Mouse (Mus musculus) midbrain, embryonic 11.5 days (tissue): ENCODE data around the gene Ak9. TPM values are rescaled to one million over a fixed set of nuclear protein-coding genes. Genes with fewer than 3 reads are reported as not detected.

Source experiments
- ATAC-seq: fragments of 200-750 bp; cut with Nextera tagmentation; 2 replicates; pipeline ENCODE4 v1.8.0; 2017; ENCODE audit warnings: moderate TSS enrichment, moderate library complexity; ENCODE audit not compliant: low FRiP score
- DNase-seq: peaks from one replicate; pipeline ENCODE4 v3.0.0; 2015; ENCODE audit warnings: low spot score; ENCODE audit errors: missing footprints
- H3K27ac ChIP-seq: fragments of 300-500 bp; sonication (generic); 2 replicates; pipeline ENCODE4 v1.5.1; 2014; ENCODE audit warnings: low read depth, low read length
- H3K27me3 ChIP-seq: fragments of 300-500 bp; sonication (generic); 2 replicates; pipeline ENCODE4 v1.6.1; 2014; ENCODE audit warnings: mild to moderate bottlenecking, low read length, moderate library complexity, mixed read lengths; ENCODE audit not compliant: control insufficient read depth, insufficient read depth
- H3K36me3 ChIP-seq: fragments of 300-500 bp; sonication (generic); 2 replicates; pipeline ENCODE4 v1.6.1; 2014; ENCODE audit warnings: mild to moderate bottlenecking, low read length, moderate library complexity, mixed read lengths; ENCODE audit not compliant: control insufficient read depth, insufficient read depth
- H3K4me1 ChIP-seq: fragments of 300-500 bp; sonication (generic); 2 replicates; pipeline ENCODE4 v1.6.1; 2014; ENCODE audit warnings: low read length; ENCODE audit not compliant: control insufficient read depth, insufficient read depth
- H3K4me2 ChIP-seq: fragments of 300-500 bp; sonication (generic); 2 replicates; pipeline ENCODE4 v1.6.1; 2014; ENCODE audit warnings: mild to moderate bottlenecking, moderate library complexity
- H3K4me3 ChIP-seq: fragments of 300-500 bp; sonication (generic); 2 replicates; pipeline ENCODE4 v1.5.1; 2014; ENCODE audit warnings: low read depth, low read length
- H3K9ac ChIP-seq: fragments of 300-500 bp; sonication (generic); 2 replicates; pipeline ENCODE4 v1.6.1; 2014; ENCODE audit warnings: low read length
- H3K9me3 ChIP-seq: fragments of 300-500 bp; sonication (generic); 2 replicates; pipeline ENCODE4 v1.6.1; 2016; ENCODE audit warnings: low read length; ENCODE audit not compliant: control insufficient read depth
- WGBS: fragments of 180-500 bp; shearing (Covaris S2); extraction: QIAGEN DNeasy Blood & Tissue Kit; methylation state at CpG from one replicate; pipeline ENCODE4 v1.1.7; 2014; 5-methylcytosine and 5-hydroxymethylcytosine counted together
- polyA plus RNA-seq: library from polyadenylated mRNA; unstranded; fragments of >200 nt; fragmentation: Nextera tagmentation; extraction: Ambion mirVana; gene quantifications from 2 replicates; pipeline ENCODE4 v1.2.1, GENCODE M21; 2014

Gene Ak9
- polyA plus RNA-seq, 1 experiment from 2014 or later = not detected

- Histone ChIP-seq H3K27me3 (no peaks in the 10 kb centered on the region), H3K9ac (no peak overlapping the region), H3K36me3 (no peaks in the 10 kb centered on the region), H3K4me3 (no peak overlapping the region), H3K4me2 (no peak overlapping the region), H3K4me1 (no peaks in the 10 kb centered on the region), H3K9me3 (no peaks in the 10 kb centered on the region), H3K27ac (no peak overlapping the region)
- 93% methylated on average over 2 of the region's 2 CpGs for WGBS
- no peak for ATAC-seq
- no peak for DNase-seq
Observed at GRCm38 (mm10) chr10:41282086-41282485, 21.7 kb upstream of the Ak9 start.

- H3K4me1 ChIP-seq = no peaks in the 10 kb centered on the region
- no peak for DNase-seq
- H3K9me3 ChIP-seq = no peaks in the 10 kb centered on the region
- H3K4me2 ChIP-seq = no peak overlapping the region
- no peak overlapping the region for H3K27ac ChIP-seq
- ATAC-seq = no peak
- WGBS = 87% methylated on average over 3 of the region's 3 CpGs
- no peak overlapping the region for H3K4me3 ChIP-seq
- H3K9ac ChIP-seq = no peak overlapping the region
- no peaks in the 10 kb centered on the region for H3K27me3 ChIP-seq
- no peaks in the 10 kb centered on the region for H3K36me3 ChIP-seq
Observed at GRCm38 (mm10) chr10:41287618-41288017, 16.2 kb upstream of the Ak9 start.

GRCm38 (mm10) chr10:41288074-41288473 lies 15.7 kb upstream of the Ak9 start:
- Histone ChIP-seq H3K4me3 (no peak overlapping the region), H3K27ac (no peak overlapping the region), H3K27me3 (no peaks in the 10 kb centered on the region), H3K4me1 (no peaks in the 10 kb centered on the region; the same call in 1 of the 2 replicates), H3K36me3 (no peaks in the 10 kb centered on the region), H3K9ac (no peak overlapping the region), H3K4me2 (no peak overlapping the region), H3K9me3 (no peaks in the 10 kb centered on the region)
- ATAC-seq (no peak), DNase-seq (no peak)
- WGBS = 83% methylated on average over 1 of the region's 1 CpGs

- peak; percentile 92 for ATAC-seq
- Histone ChIP-seq H3K4me2 (no peak overlapping the region), H3K27me3 (no peaks in the 10 kb centered on the region), H3K9me3 (no peaks in the 10 kb centered on the region), H3K36me3 (no peaks in the 10 kb centered on the region), H3K4me1 (no peaks in the 10 kb centered on the region; the same call in 1 of the 2 replicates), H3K4me3 (no peak overlapping the region), H3K27ac (no peak overlapping the region), H3K9ac (peak overlapping the region; percentile 53; the same call in 1 of the 2 replicates)
- DNase-seq = peak; percentile 99
- WGBS = 38% methylated on average over 16 of the region's 16 CpGs
Observed at GRCm38 (mm10) chr10:41288771-41289415, 14.9 kb upstream of the Ak9 start.

- H3K9ac ChIP-seq = no peak overlapping the region
- H3K27me3 ChIP-seq = no peaks in the 10 kb centered on the region
- peaks cover 2% of the 10 kb centered on the region for H3K4me1 ChIP-seq
- no peak for DNase-seq
- no peaks in the 10 kb centered on the region for H3K36me3 ChIP-seq
- no peak overlapping the region for H3K4me2 ChIP-seq
- H3K4me3 ChIP-seq = no peak overlapping the region
- no peaks in the 10 kb centered on the region for H3K9me3 ChIP-seq
- ATAC-seq = no peak
- H3K27ac ChIP-seq = no peak overlapping the region
- WGBS = 81% methylated on average over 2 of the region's 2 CpGs
Observed at GRCm38 (mm10) chr10:41291021-41291420, 12.8 kb upstream of the Ak9 start.

- Histone ChIP-seq H3K4me3 (no peak overlapping the region), H3K9ac (no peak overlapping the region), H3K9me3 (no peaks in the 10 kb centered on the region), H3K27ac (no peak overlapping the region), H3K36me3 (no peaks in the 10 kb centered on the region), H3K4me1 (peaks cover 2% of the 10 kb centered on the region), H3K4me2 (no peak overlapping the region), H3K27me3 (no peaks in the 10 kb centered on the region)
- DNase-seq (no peak), ATAC-seq (no peak)
- 48% methylated on average over 7 of the region's 7 CpGs for WGBS
Observed at GRCm38 (mm10) chr10:41293019-41293418, 10.8 kb upstream of the Ak9 start.

GRCm38 (mm10) chr10:41294734-41295133 lies 9.0 kb upstream of the Ak9 start:
- no peak overlapping the region for H3K27ac ChIP-seq

GRCm38 (mm10) chr10:41295145-41295544 lies 8.6 kb upstream of the Ak9 start:
- Histone ChIP-seq H3K4me2 (no peak overlapping the region; the same call in 1 of the 2 replicates), H3K9me3 (no peaks in the 10 kb centered on the region), H3K4me3 (no peak overlapping the region), H3K27me3 (no peaks in the 10 kb centered on the region), H3K36me3 (no peaks in the 10 kb centered on the region), H3K9ac (no peak overlapping the region), H3K27ac (no peak overlapping the region), H3K4me1 (peaks cover 2% of the 10 kb centered on the region)
- whole genome bisulfite sequencing = 33% methylated on average over 7 of the region's 7 CpGs
- peak; percentile 82 for DNase-seq
- peak; percentile 77 for ATAC-seq

More at GRCm38 (mm10) chr10:41294734-41295133, 9.0 kb upstream of the Ak9 start:
- Histone ChIP-seq H3K27me3 (no peaks in the 10 kb centered on the region), H3K9me3 (no peaks in the 10 kb centered on the region), H3K9ac (no peak overlapping the region), H3K4me1 (peaks cover 2% of the 10 kb centered on the region), H3K36me3 (no peaks in the 10 kb centered on the region), H3K4me3 (no peak overlapping the region), H3K4me2 (no peak overlapping the region; the same call in 1 of the 2 replicates)
- DNase-seq (no peak), ATAC-seq (no peak)
- 76% methylated on average over 11 of the region's 11 CpGs for WGBS

- Histone ChIP-seq H3K9ac (no peak overlapping the region), H3K27ac (no peak overlapping the region), H3K36me3 (no peaks in the 10 kb centered on the region), H3K27me3 (no peaks in the 10 kb centered on the region), H3K4me2 (no peak overlapping the region), H3K4me3 (no peak overlapping the region), H3K9me3 (no peaks in the 10 kb centered on the region), H3K4me1 (peaks cover 1% of the 10 kb centered on the region; the same call in 1 of the 2 replicates)
- 79% methylated on average over 1 of the region's 1 CpGs for WGBS
- ATAC-seq (no peak), DNase-seq (no peak)
Observed at GRCm38 (mm10) chr10:41300161-41300560, 3.6 kb upstream of the Ak9 start.
